Comparison of ENCODE assay signal across 14 mouse cellular contexts in genomic region chr7:35117052-35117451, GRCm38 (mm10). TPM values are rescaled to one million over a fixed set of nuclear protein-coding genes. Genes with fewer than 3 reads are reported as not detected.
DNase-seq lines count a peak whose midpoint lies in the region; ATAC-seq and TF ChIP-seq lines count a peak whose summit lies in the region.
"Had no signal": no experiment of that assay in that cellular context is flagged by ENCODE, and none has a peak within 500 bp of the region (broad histone marks: within the 10 kb centered on the region; RNA-seq: fewer than 3 reads in every experiment).

No protein-coding gene starts in this region.

- H3K36me3 ChIP-seq in lung, embryonic 14.5 days (ENCODE audit: insufficient read depth): no peaks in the 10 kb centered on the region
- no peaks in the 10 kb centered on the region for H3K36me3 ChIP-seq in intestine, embryonic 14.5 days (ENCODE audit: control insufficient read depth, insufficient read depth, low read length)
- no peaks in the 10 kb centered on the region for H3K36me3 ChIP-seq in lung, embryonic 15.5 days
- H3K36me3 ChIP-seq in hindbrain, embryonic 12.5 days: no peaks in the 10 kb centered on the region
- H3K36me3 ChIP-seq: forebrain, embryonic 10.5 days; neural tube, embryonic 12.5 days had no signal

- no peak overlapping the region for H3K27ac ChIP-seq in lung, embryonic 14.5 days (ENCODE audit: low read depth)
- peak overlapping the region; percentile 69 for H3K27ac ChIP-seq in intestine, embryonic 14.5 days (ENCODE audit: low read depth)
- no peak overlapping the region for H3K27ac ChIP-seq in lung, embryonic 15.5 days
- H3K27ac ChIP-seq in hindbrain, embryonic 12.5 days: no peak overlapping the region
- H3K27ac ChIP-seq: neural tube, embryonic 12.5 days had no signal

- peaks cover 3% of the 10 kb centered on the region; the same call in 1 of the 2 replicates for H3K4me1 ChIP-seq in lung, embryonic 14.5 days (ENCODE audit: insufficient read depth)
- H3K4me1 ChIP-seq in intestine, embryonic 14.5 days (replicated peaks; ENCODE audit: control insufficient read depth, insufficient read depth, low read length): peaks cover 10% of the 10 kb centered on the region; the same call in 1 of the 2 replicates
- peaks cover 55% of the 10 kb centered on the region for H3K4me1 ChIP-seq in lung, embryonic 15.5 days
- H3K4me1 ChIP-seq in hindbrain, embryonic 12.5 days: peaks cover 26% of the 10 kb centered on the region

- H3K27me3 ChIP-seq in lung, embryonic 14.5 days (ENCODE audit: insufficient read depth, low read length): peaks cover 47% of the 10 kb centered on the region
- H3K27me3 ChIP-seq in intestine, embryonic 14.5 days (replicated peaks; ENCODE audit: control insufficient read depth, insufficient read depth, low read length): peaks cover 45% of the 10 kb centered on the region
- H3K27me3 ChIP-seq in lung, embryonic 15.5 days: peaks cover 38% of the 10 kb centered on the region
- peaks cover 69% of the 10 kb centered on the region for H3K27me3 ChIP-seq in hindbrain, embryonic 12.5 days
- H3K27me3 ChIP-seq: Patski had no signal

- ATAC-seq in lung, embryonic 14.5 days (ENCODE audit: insufficient read depth): no peak
- no peak for ATAC-seq in intestine, embryonic 14.5 days (replicated peaks; ENCODE audit: low FRiP score, low TSS enrichment, low read depth)
- ATAC-seq in lung, embryonic 15.5 days (ENCODE audit: borderline replicate concordance, extremely low read depth, low FRiP score, low TSS enrichment): no peak
- no peak for ATAC-seq in hindbrain, embryonic 12.5 days (ENCODE audit: low FRiP score)
- ATAC-seq: Patski had no signal

- 39% methylated on average over 5 of the region's 5 CpGs for WGBS in lung, embryonic 14.5 days
- WGBS in intestine, embryonic 14.5 days: 29% methylated on average over 5 of the region's 5 CpGs
- 44% methylated on average over 5 of the region's 5 CpGs for WGBS in lung, embryonic 15.5 days
- WGBS in hindbrain, embryonic 12.5 days: 26% methylated on average over 5 of the region's 5 CpGs

- no peaks in the 10 kb centered on the region for H3K9me3 ChIP-seq in lung, embryonic 14.5 days (ENCODE audit: low read depth, low read length)
- H3K9me3 ChIP-seq in intestine, embryonic 14.5 days (ENCODE audit: control insufficient read depth, low read length): no peaks in the 10 kb centered on the region
- H3K9me3 ChIP-seq in lung, embryonic 15.5 days: no peaks in the 10 kb centered on the region
- H3K9me3 ChIP-seq in hindbrain, embryonic 12.5 days (replicated peaks): no peaks in the 10 kb centered on the region
- H3K9me3 ChIP-seq: forebrain, embryonic 10.5 days; neural tube, embryonic 12.5 days had no signal

- TF ChIP-seq CTCF in lung, embryonic 14.5 days (IDR thresholded peaks at IDR 0.05; ENCODE audit: low read depth): no peak

- H3K4me2 ChIP-seq in lung, embryonic 14.5 days: peak overlapping the region; percentile 98; the same call in 1 of the 2 replicates
- H3K4me2 ChIP-seq in intestine, embryonic 14.5 days (ENCODE audit: low read length): peak overlapping the region; percentile 85; the same call in 1 of the 2 replicates
- 0 out of 2 replicates have a peak overlapping the region, but pooled peaks have one; percentile 98 for H3K4me2 ChIP-seq in lung, embryonic 15.5 days
- H3K4me2 ChIP-seq in hindbrain, embryonic 12.5 days (replicated peaks): no peak overlapping the region

- H3K9ac ChIP-seq in lung, embryonic 14.5 days: no peak overlapping the region
- no peak overlapping the region for H3K9ac ChIP-seq in intestine, embryonic 14.5 days (ENCODE audit: low read length)
- H3K9ac ChIP-seq in lung, embryonic 15.5 days: no peak overlapping the region
- no peak overlapping the region for H3K9ac ChIP-seq in hindbrain, embryonic 12.5 days

- no peak overlapping the region for H3K4me3 ChIP-seq in lung, embryonic 14.5 days (ENCODE audit: low read depth, low read length)
- no peak overlapping the region for H3K4me3 ChIP-seq in intestine, embryonic 14.5 days (ENCODE audit: low read depth, low read length)
- H3K4me3 ChIP-seq in lung, embryonic 15.5 days: no peak overlapping the region
- no peak overlapping the region for H3K4me3 ChIP-seq in hindbrain, embryonic 12.5 days

- DNase-seq in lung, embryonic 14.5 days: no peak
- DNase-seq in lung, postnatal 14 days: no peak
- peak; percentile 62 for DNase-seq in intestine, embryonic 14.5 days (ENCODE audit: low spot score)
- DNase-seq in yolk sac, embryonic 10.5 days (ENCODE audit: low spot score): peak; percentile 26
- no peak for DNase-seq in frontal cortex, adult 2 months (ENCODE audit: extremely low spot score in 1 of 2, low spot score in 1 of 2)
- DNase-seq: adrenal gland, postnatal 14 days; gastrocnemius, adult 2 months; kidney, adult 18-20 months; right cerebral cortex, adult 18-20 months had no signal

RNA-seq across cellular contexts. Expression of gene Cebpa, which starts 2.0 kb away (rescaled TPM):
- polyA plus RNA-seq in lung, embryonic 14.5 days (2014; fragmentation: Nextera tagmentation; extraction: Ambion mirVana): 5.1 and 6.0 TPM in 2 replicates
- 7.6 and 8.3 TPM in 2 replicates for polyA plus RNA-seq in intestine, embryonic 14.5 days (2014; fragmentation: Nextera tagmentation; extraction: Ambion mirVana)
- 6.9 and 7.3 TPM in 2 replicates for polyA plus RNA-seq in lung, embryonic 15.5 days (2015; fragmentation: Nextera tagmentation; extraction: Ambion mirVana)
- polyA plus RNA-seq in frontal cortex, adult 2 months (2012; rRNA removed): 5.3 and 5.7 TPM in 2 replicates
- 0.96 and 1.6 TPM in 2 replicates for polyA plus RNA-seq in hindbrain, embryonic 12.5 days (2016; fragmentation: Nextera tagmentation; extraction: Ambion mirVana)

Comparison
In these comparisons a context has a peak if more than half of its experiments do, and no peak if none do; other contexts are left out.
1. DNase-seq: peak in intestine, embryonic 14.5 days (single experiment) and yolk sac, embryonic 10.5 days (single experiment); none in lung, embryonic 14.5 days (single experiment), lung, postnatal 14 days (single experiment) and frontal cortex, adult 2 months (0 of 2).